Mouse (Mus musculus): ENCODE measurements around the gene 4933407L21Rik. TPM values are rescaled to one million over a fixed set of nuclear protein-coding genes. Genes with fewer than 3 reads are reported as not detected.

4933407L21Rik gene
- total and polyA plus RNA-seq, 3 experiments = 0.17 to 0.71 (median 0.19) TPM

- Histone ChIP-seq H3K9ac (ENCODE audit: insufficient read depth, low read depth) (peak overlapping the region; percentile 93), H3K36me3 (replicated peaks in 1 of 2; ENCODE audit: control insufficient read depth in 1 of 2, insufficient read depth in 1 of 2, low read length in 1 of 2) (peaks cover 0 to 3% of the 10 kb centered on the region in 2 experiments), H3K79me2 (replicated peaks; ENCODE audit: control insufficient read depth, extremely low read depth, insufficient read depth, poor library complexity, severe bottlenecking) (peaks cover 41% of the 10 kb centered on the region), H3K4me3 (replicated peaks in 1 of 3; ENCODE audit: low read depth in 2 of 3, low read length in 2 of 3, poor library complexity in 1 of 3) (peak overlapping the region; percentile 68 to 84 (median 70)), H3K4me2 (ENCODE audit: insufficient read depth, low read depth, poor library complexity, severe bottlenecking) (peak overlapping the region; percentile 91), H3K27ac (ENCODE audit: insufficient read depth, low read depth) (peak overlapping the region; percentile 100), H3K9me3 (replicated peaks; ENCODE audit: low read length) (no peaks in the 10 kb centered on the region), H3K4me1 (ENCODE audit: control insufficient read depth in 1 of 2, insufficient read depth in 2 of 2) (peaks cover 12 to 50% of the 10 kb centered on the region in 2 experiments), H3K27me3 (replicated peaks) (no peaks in the 10 kb centered on the region)
- TF ChIP-seq BHLHE40 (IDR thresholded peaks at IDR 0.05; ENCODE audit: low read depth, low read length) (peak; percentile 95), MAX (IDR thresholded peaks at IDR 0.05; ENCODE audit: low read length) (peak; percentile 63; the same call in 1 of the 2 replicates), CHD1 (IDR thresholded peaks at IDR 0.05; ENCODE audit: low read depth, low read length) (no peak; the same call in 1 of the 2 replicates), RAD21 (IDR thresholded peaks at IDR 0.05; ENCODE audit: low read depth, low read length) (no peak; the same call in 1 of the 2 replicates), POLR2A (IDR thresholded peaks at IDR 0.05; ENCODE audit: low read depth, low read length) (peak; percentile 10; the same call in 1 of the 2 replicates), SIN3A (IDR thresholded peaks at IDR 0.05; ENCODE audit: low read length) (peak; percentile 77), JUN (IDR thresholded peaks at IDR 0.05; ENCODE audit: insufficient read depth, low read depth, low read length) (peak; percentile 46; the same call in 1 of the 2 replicates), ETS1 (conservative IDR thresholded peaks at IDR 0.05; ENCODE audit: low read depth, low read length) (peak; percentile 97), E2F4 (IDR thresholded peaks at IDR 0.05; ENCODE audit: insufficient replicate concordance, low read depth, low read length) (no peak), RCOR1 (conservative IDR thresholded peaks at IDR 0.05; ENCODE audit: low read depth, low read length) (peak; percentile 59; the same call in 1 of the 2 replicates), NELFE (IDR thresholded peaks at IDR 0.05; ENCODE audit: low read depth, low read length) (no peak), ZKSCAN1 (IDR thresholded peaks at IDR 0.05; ENCODE audit: borderline replicate concordance, low read depth, low read length) (no peak), ZNF384 (IDR thresholded peaks at IDR 0.05; ENCODE audit: low read depth, low read length) (no peak), EP300 (IDR thresholded peaks at IDR 0.05; ENCODE audit: low read length) (peak; percentile 88), TCF12 (IDR thresholded peaks at IDR 0.05; ENCODE audit: low read depth, low read length) (peak; percentile 97), NRF1 (IDR thresholded peaks at IDR 0.05; ENCODE audit: low read depth, low read length) (no peak), USF1 (IDR thresholded peaks at IDR 0.05; ENCODE audit: low read depth, low read length) (no peak), MAZ (IDR thresholded peaks at IDR 0.05; ENCODE audit: low read depth, low read length) (0 out of 2 replicates have a peak, but pooled peaks have one; percentile 45), POLR2AphosphoS2 (IDR thresholded peaks at IDR 0.05; ENCODE audit: low read depth, low read length) (no peak), CHD2 (IDR thresholded peaks at IDR 0.05; ENCODE audit: low read length) (peak; percentile 57; the same call in 1 of the 2 replicates), MEF2A (IDR thresholded peaks at IDR 0.05; ENCODE audit: borderline replicate concordance, low read depth, low read length) (peak; percentile 94), MYC (IDR thresholded peaks at IDR 0.05; ENCODE audit: low read depth, low read length) (peak; percentile 71; the same call in 1 of the 2 replicates), MAFK (IDR thresholded peaks at IDR 0.05; ENCODE audit: insufficient replicate concordance, low read length) (peak; percentile 51; the same call in 1 of the 2 replicates), PAX5 (IDR thresholded peaks at IDR 0.05; ENCODE audit: low read length) (no peak), JUND (conservative IDR thresholded peaks at IDR 0.05; ENCODE audit: low read depth, low read length) (peak; percentile 61), HCFC1 (IDR thresholded peaks at IDR 0.05; ENCODE audit: low read depth, low read length) (no peak), IRF4 (IDR thresholded peaks at IDR 0.05; ENCODE audit: low read depth, low read length) (peak; percentile 89), GABPA (IDR thresholded peaks at IDR 0.05; ENCODE audit: insufficient replicate concordance, low read depth, low read length) (no peak), ELF1 (IDR thresholded peaks at IDR 0.05; ENCODE audit: low read depth, low read length) (no peak), ZC3H11A (IDR thresholded peaks at IDR 0.05; ENCODE audit: low read depth, low read length) (no peak)
- dilution Hi-C loops (cut with MboI; ENCODE audit: extremely low pct_ligation_motif_present, extremely low pct_unique_long_range_greater_than_20kb, low sequenced_read_pairs) (no loop called here), in situ Hi-C loops (cut with MboI; ENCODE audit: low pct_ligation_motif_present, low pct_unique_long_range_greater_than_20kb, low sequenced_read_pairs) (no loop called here)
- peak; percentile 83 for DNase-seq (ENCODE audit: extremely low read depth)
Observed at GRCm38 (mm10) chr1:85957942-85958619, 29.8 kb downstream of the 4933407L21Rik start.
